Mouse (Mus musculus): ENCODE data around the gene Tmem230.

DNA sequence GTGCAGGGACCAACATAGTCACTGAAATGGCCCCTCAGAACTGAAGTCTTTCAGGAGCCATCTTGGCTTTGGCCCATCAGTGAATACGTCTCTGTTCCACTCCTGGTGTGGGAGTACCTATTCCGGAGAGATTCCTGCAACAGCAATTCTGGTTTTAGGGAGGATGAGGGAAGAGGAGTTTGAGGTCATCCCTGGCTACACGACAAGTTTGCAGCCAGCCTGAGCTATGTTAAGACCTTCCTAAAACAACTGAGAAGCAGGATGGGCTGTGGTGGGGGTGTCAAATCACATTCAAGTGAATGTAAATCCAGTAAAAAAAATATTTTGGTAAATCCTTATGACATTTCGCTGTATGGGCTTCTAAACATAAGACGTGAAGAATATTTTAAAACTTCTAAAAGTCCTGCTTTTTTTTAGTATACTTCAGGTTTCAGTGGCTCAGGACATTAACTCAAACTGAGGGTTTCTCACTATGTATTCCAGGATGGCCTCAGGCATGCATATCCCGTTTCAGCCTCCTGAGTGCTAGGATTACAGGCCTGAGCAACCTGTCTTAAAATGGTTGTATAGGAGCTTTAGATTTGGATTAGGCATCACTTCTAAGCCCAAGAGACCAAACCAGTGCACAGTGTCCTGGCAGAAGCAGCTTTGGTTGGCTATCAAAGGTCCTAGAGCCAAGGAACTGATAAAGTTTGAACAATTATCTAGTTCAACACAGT lies 9.9 kb upstream of the Tmem230 start:
- no peak for TF ChIP-seq CTCF (IDR thresholded peaks at IDR 0.05; ENCODE audit: insufficient read depth, low read length)
- no peak for TF ChIP-seq POLR2A (IDR thresholded peaks at IDR 0.05; ENCODE audit: borderline replicate concordance, extremely low read depth, low read depth, low read length)

Measured in lung, adult 2 months (tissue).